Mouse (Mus musculus) lung, embryonic 16.5 days (tissue): ENCODE results near the gene Scaf1. TPM values are rescaled to one million over a fixed set of nuclear protein-coding genes. Genes with fewer than 3 reads are reported as not detected.
A peak's percentile ranks its signal among the peaks of the same experiment; 100 is the strongest.

Source experiments
- ATAC-seq: fragments of 200-750 bp; cut with Nextera tagmentation; 2 replicates; pipeline ENCODE4 v1.8.0; 2017; ENCODE audit warnings: low read depth, mild to moderate bottlenecking, moderate library complexity
- H3K27ac ChIP-seq: fragments of 300-500 bp; sonication (generic); 2 replicates; pipeline ENCODE4 v1.5.1; 2014; ENCODE audit warnings: mild to moderate bottlenecking, control low read depth, low read length
- H3K27me3 ChIP-seq: fragments of 300-500 bp; sonication (generic); 2 replicates; pipeline ENCODE4 v1.6.1; 2014; ENCODE audit warnings: low read depth, low read length, mixed read lengths; ENCODE audit not compliant: control insufficient read depth, insufficient read depth
- H3K36me3 ChIP-seq: fragments of 300-500 bp; sonication (generic); 2 replicates; pipeline ENCODE4 v1.6.1; 2014; ENCODE audit warnings: low read length; ENCODE audit not compliant: control insufficient read depth, insufficient read depth
- H3K4me1 ChIP-seq: fragments of 300-500 bp; sonication (generic); replicated peaks from 2 replicates; pipeline ENCODE4 v1.6.1; 2014; ENCODE audit warnings: low read length, mixed read lengths; ENCODE audit not compliant: control insufficient read depth, insufficient read depth
- H3K4me2 ChIP-seq: fragments of 300-500 bp; sonication (generic); 2 replicates; pipeline ENCODE4 v1.6.1; 2014; ENCODE audit warnings: low read depth, low read length, control low read depth
- H3K4me3 ChIP-seq: fragments of 300-500 bp; sonication (generic); 2 replicates; pipeline ENCODE4 v1.5.1; 2014; ENCODE audit warnings: mild to moderate bottlenecking, low read length, control low read depth
- H3K9ac ChIP-seq: fragments of 300-500 bp; sonication (generic); 2 replicates; pipeline ENCODE4 v1.6.1; 2014; ENCODE audit warnings: low read length, control low read depth
- H3K9me3 ChIP-seq: fragments of 300-500 bp; sonication (generic); 2 replicates; pipeline ENCODE4 v1.6.1; 2016; ENCODE audit warnings: low read length; ENCODE audit not compliant: control insufficient read depth
- WGBS: fragments of 180-500 bp; shearing (Covaris S2); extraction: QIAGEN DNeasy Blood & Tissue Kit; methylation state at CpG from one replicate; pipeline ENCODE4 v1.1.7; 2014; 5-methylcytosine and 5-hydroxymethylcytosine counted together
- polyA plus RNA-seq: library from polyadenylated mRNA; unstranded; fragments of >200 nt; fragmentation: Nextera tagmentation; extraction: Ambion mirVana; gene quantifications from 2 replicates; pipeline ENCODE4 v1.2.1, GENCODE M21; 2015

Gene Scaf1
- polyA plus RNA-seq, 1 experiment from 2014 or later = 30.7 TPM

DNA sequence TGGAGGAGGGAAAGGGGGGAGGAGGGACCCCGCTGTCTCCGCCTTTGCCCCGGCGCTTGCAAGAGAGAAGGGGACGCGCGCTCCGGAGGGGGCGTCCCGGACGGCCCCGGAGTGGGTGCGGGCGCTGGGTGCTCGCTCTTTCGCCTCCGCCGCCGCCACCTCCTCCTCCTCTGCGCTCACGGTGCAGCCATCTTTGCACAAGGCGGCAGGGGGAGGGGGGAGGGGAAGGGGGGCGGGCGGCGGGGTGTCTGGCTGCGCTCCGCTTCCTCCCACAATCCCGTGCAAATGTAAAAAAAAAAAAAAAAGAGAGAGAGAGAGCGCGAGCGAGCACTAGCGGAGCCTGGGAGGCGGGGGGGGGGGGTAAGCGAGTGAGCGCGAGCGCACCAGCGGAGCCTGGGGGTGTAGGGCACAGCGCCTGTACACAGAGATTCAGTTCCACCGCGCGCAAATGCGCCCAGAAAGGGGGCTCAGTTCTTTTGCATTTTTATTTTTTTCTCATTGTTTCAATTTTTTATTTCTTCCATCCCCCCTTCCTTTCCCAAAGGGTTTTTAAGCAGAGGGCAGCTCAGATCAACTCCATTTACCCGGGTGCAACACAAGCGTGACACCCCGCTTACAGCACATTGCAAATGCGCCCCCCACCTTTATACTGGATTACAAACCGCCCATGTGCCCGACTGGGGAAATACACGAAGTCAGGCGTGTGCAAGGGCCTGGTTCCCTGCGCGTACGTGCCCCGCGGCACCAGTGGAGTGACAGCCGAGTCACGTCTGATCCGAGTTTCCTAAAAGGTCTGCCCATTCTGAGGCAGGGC lies 37.2 kb upstream of the Scaf1 start:
- peaks cover 19% of the 10 kb centered on the region for H3K36me3 ChIP-seq
- H3K27ac ChIP-seq = peak overlapping the region; percentile 100
- ATAC-seq = peak; percentile 62
- peak overlapping the region; percentile 95 for H3K4me2 ChIP-seq
- peak overlapping the region; percentile 76 for H3K9ac ChIP-seq
- H3K4me1 ChIP-seq = peaks cover 19% of the 10 kb centered on the region
- no peaks in the 10 kb centered on the region for H3K27me3 ChIP-seq
- under 1% methylated on average over 22 of the region's 59 CpGs for WGBS
- H3K4me3 ChIP-seq = peak overlapping the region; percentile 90
- no peaks in the 10 kb centered on the region for H3K9me3 ChIP-seq

DNA sequence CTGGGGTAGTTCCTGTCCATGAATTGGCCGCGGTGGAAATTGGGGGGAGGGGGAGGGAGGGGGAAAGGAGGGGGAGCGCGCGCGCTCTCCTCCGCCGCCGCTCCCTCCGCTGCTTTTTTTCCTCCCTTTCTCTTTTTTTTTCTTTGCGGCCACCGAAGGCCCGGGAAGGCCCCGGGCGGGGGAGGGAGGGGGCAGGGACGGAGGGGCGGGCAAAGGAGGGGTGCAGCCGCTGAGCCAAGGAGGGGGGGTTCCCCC lies 36.6 kb upstream of the Scaf1 start, which contains the start of gene Prr12:
Gene Prr12 (minus strand): TSS at position 20 of the 255 bp plus-strand sequence.
- peak within 1 kb of the TSS; percentile 90 for H3K4me3 ChIP-seq
- no peak for ATAC-seq
- 0% methylated on average over 10 of the region's 18 CpGs for WGBS

DNA sequence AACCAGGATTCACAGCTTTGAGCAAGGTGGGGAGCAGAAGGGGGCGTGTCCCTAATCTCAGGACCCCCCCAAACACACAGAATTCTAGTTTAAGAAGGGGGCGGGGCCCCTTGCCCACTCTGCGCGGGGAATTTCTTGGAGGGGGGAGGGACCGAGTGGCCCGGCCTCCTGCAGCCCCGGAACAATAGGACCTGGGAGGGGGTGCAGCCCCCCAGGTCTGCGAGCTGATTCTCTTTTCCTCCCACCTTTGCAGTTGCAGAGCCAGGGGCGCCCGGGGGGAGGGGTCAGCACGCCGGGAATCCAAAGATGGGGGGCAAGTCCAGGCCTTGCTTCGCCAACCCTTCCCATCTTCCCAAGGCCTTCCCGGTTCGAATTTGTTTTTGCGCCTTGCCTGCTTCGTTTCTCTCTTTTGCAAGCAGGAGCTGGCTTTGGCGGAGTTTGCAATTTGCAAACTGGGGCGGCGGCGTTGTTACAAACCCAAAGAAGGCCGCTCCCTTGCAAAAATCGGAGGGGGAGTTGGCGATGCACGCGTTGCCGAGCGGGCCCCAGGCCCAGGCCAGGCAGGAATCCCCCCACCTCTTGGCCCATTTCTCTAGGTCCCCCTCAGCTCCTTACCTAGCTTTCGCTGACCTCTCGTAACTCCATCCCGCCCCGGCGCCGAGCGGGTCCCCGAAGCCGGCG lies 36.2 kb upstream of the Scaf1 start:
- Histone ChIP-seq H3K27ac (peak overlapping the region; percentile 100), H3K36me3 (peaks cover 29% of the 10 kb centered on the region), H3K9ac (peak overlapping the region; percentile 76), H3K27me3 (no peaks in the 10 kb centered on the region), H3K9me3 (no peaks in the 10 kb centered on the region), H3K4me1 (peaks cover 19% of the 10 kb centered on the region), H3K4me3 (peak overlapping the region; percentile 90), H3K4me2 (peak overlapping the region; percentile 95)
- WGBS = under 1% methylated on average over 38 of the region's 38 CpGs
- no peak for ATAC-seq

More for the DNA sequence above, 36.6 kb upstream of the Scaf1 start, which contains the start of gene Prr12:
- H3K9ac ChIP-seq = peak within 1 kb of the TSS; percentile 76
- H3K27ac ChIP-seq = peak within 1 kb of the TSS; percentile 100
- H3K36me3 ChIP-seq = peaks cover 24% of the 10 kb centered on the region
- H3K4me1 ChIP-seq = peaks cover 19% of the 10 kb centered on the region
- peak within 1 kb of the TSS; percentile 95 for H3K4me2 ChIP-seq
- no peaks in the 10 kb centered on the region for H3K27me3 ChIP-seq
- no peaks in the 10 kb centered on the region for H3K9me3 ChIP-seq

DNA sequence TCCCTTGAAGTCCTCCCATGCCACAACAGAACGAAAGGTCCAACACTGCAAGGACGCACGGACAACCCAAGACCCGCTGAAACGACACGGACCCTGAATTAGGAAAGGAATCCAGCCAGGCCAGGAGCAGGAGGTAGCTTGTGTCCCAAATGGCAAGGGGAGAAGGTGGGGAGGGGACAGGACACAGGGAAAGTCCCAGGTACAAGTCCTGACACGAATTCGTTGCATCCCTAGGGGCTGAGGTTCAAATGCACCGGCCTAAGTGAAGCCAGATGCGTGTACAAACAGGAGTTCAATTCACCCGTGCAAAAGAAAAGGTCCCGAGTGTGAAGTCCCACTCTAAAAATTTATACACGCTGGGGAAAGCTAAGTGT lies 35.4 kb upstream of the Scaf1 start:
- WGBS = 2% methylated on average over 13 of the region's 13 CpGs
- Histone ChIP-seq H3K4me1 (peaks cover 19% of the 10 kb centered on the region), H3K36me3 (peaks cover 33% of the 10 kb centered on the region), H3K27ac (peak overlapping the region; percentile 100), H3K27me3 (no peaks in the 10 kb centered on the region), H3K4me2 (peak overlapping the region; percentile 95), H3K9me3 (no peaks in the 10 kb centered on the region), H3K4me3 (peak overlapping the region; percentile 90), H3K9ac (peak overlapping the region; percentile 76)
- ATAC-seq = no peak

DNA sequence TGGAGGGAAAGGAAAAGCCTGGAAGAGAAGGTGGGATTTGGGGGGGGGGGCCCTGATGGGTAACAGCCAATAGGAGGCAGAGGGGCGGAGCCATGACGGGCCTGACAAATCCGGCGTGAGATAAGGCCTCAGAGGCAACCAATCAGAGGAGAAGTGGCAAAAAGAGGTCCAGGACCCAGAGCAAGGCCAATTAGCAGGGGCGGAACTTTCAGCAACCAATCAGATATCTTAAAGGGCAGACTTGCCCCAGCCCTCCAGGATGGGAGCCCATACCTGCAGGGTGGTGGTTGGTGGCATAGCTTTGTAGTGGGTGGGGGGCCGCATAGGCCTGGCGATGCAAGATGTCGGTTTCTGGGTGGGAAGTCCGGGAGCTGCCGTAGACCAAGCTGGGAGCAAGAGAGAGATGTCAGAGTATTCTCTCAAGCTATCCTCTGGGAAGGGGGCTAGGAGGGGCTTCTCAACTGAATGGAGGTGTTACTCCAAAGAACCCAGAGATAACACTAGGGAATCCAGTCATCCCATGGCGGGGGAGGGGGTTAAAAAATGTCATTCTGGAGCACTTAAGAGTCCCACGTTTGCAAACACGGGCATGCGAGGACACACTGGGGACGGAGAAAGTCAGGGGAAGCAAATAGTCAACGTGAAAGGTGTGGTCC lies 34.9 kb upstream of the Scaf1 start:
- peak overlapping the region; percentile 95 for H3K4me2 ChIP-seq
- peaks cover 19% of the 10 kb centered on the region for H3K4me1 ChIP-seq
- H3K9me3 ChIP-seq = no peaks in the 10 kb centered on the region
- 7% methylated on average over 16 of the region's 16 CpGs for WGBS
- peak overlapping the region; percentile 100 for H3K27ac ChIP-seq
- H3K36me3 ChIP-seq = peaks cover 38% of the 10 kb centered on the region
- peak overlapping the region; percentile 76 for H3K9ac ChIP-seq
- no peaks in the 10 kb centered on the region for H3K27me3 ChIP-seq
- H3K4me3 ChIP-seq = peak overlapping the region; percentile 90
- ATAC-seq = peak; percentile 14

DNA sequence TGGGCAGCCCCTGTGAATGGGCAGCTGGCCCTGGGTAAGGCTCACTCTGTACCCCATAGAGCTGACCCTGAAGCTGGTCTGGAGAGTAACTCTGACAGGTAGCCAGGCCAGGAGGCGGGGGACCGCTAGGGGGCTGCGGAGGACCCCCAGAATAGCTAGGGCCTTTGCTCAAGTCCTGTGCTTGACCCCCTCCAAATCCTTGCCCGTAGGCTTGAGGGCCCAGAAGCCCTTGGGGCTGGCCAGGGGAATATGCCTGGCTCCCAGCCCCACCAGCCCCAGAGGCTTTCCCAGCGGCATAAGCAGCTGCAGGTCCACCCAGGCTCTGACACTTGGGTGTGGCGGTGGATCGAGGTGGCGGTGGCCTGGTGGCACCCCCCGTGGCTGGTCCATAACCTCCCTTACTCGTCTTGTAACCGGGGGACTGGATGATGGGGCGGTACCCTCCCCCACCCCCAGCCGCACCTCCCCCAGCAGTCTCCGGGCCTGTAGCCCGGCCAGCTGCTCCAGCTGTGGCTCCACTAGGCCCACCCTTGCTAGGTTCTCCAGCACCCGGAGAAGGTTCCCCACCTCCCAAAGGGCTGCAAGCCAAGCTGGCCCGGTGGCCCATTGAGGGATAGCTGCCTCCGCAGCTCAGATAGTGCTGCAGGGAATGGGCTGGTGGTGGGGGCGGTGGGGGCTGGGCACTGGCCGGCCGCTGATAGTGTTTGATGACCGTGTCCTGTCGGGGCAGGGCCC lies 32.9 kb upstream of the Scaf1 start:
- ATAC-seq = no peak
- H3K36me3 ChIP-seq = peaks cover 53% of the 10 kb centered on the region
- H3K4me3 ChIP-seq = no peak overlapping the region
- H3K4me1 ChIP-seq = peaks cover 16% of the 10 kb centered on the region
- no peaks in the 10 kb centered on the region for H3K27me3 ChIP-seq
- WGBS = 84% methylated on average over 23 of the region's 23 CpGs
- no peaks in the 10 kb centered on the region for H3K9me3 ChIP-seq
- no peak overlapping the region for H3K27ac ChIP-seq
- no peak overlapping the region for H3K4me2 ChIP-seq
- no peak overlapping the region for H3K9ac ChIP-seq

DNA sequence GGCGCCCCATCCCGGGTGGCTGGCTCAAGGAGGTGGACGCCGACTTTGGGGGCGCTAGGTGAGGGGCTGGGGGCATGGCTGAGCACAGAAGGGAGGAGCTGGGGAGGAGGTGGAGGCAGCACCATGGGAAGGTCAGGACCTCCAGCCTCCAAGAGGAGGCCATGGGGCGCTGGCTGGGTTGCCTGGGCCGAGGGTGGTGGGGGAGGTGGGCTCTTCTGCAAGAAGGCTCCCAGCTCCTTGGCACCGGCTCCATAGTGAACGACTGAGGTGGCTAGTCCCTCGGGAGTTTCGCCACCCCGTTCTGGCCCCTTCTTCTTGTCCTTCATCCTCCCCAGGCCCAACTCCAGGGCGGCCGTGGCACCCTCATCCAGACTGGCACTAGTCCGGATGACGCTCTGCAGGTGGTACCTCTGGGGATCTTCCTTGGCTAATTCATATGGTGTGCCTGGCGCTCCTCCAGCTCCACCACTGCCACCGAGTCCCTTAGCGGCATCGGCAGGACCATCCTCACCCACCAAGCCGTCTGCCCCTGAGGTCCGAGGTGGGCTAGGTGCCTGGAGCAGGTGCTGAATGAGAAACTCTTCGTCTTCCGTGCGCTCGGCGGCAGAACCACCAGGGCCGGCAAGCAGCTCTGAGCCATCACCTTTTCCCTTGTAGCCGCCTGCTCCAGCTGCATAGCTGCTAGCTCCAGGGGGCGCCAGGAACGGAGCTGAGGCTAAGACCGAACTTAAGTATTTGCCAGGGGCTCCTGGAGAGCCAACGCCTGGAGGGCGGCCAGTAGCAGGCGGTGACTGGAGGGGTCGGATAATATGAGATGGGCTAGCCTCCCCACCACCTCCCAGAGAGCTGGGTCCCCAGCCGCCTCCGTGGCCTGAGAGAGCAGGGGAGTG lies 32.1 kb upstream of the Scaf1 start:
- Histone ChIP-seq H3K9me3 (no peaks in the 10 kb centered on the region), H3K4me1 (peaks cover 16% of the 10 kb centered on the region), H3K4me3 (no peak overlapping the region), H3K27me3 (no peaks in the 10 kb centered on the region), H3K36me3 (peaks cover 58% of the 10 kb centered on the region), H3K27ac (no peak overlapping the region), H3K9ac (no peak overlapping the region), H3K4me2 (no peak overlapping the region)
- 88% methylated on average over 38 of the region's 38 CpGs for WGBS
- ATAC-seq = no peak

DNA sequence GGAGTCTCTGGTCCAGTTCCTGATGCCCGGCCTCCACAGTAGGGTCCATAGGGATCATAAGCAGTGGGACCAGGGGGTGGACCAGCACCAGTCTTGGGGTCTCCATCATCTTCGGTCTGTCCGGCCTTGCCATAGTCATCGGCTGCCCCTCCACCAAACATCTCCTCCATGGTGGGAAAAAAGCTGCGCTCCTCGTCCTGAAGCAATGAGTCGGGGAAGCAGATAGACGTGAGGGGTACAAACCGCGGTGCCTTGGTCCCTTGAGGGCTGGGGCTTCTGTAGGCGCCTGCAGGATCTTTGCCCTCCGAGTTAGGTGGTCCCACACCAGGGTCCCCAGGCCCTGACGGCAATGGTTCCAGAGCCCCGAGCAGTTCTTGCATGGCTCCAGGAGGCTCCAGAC lies 31.3 kb upstream of the Scaf1 start:
- H3K4me3 ChIP-seq = no peak overlapping the region
- no peak overlapping the region for H3K27ac ChIP-seq
- peaks cover 16% of the 10 kb centered on the region for H3K4me1 ChIP-seq
- H3K4me2 ChIP-seq = no peak overlapping the region
- no peaks in the 10 kb centered on the region for H3K27me3 ChIP-seq
- WGBS = 97% methylated on average over 14 of the region's 14 CpGs
- H3K9me3 ChIP-seq = no peaks in the 10 kb centered on the region
- no peak overlapping the region for H3K9ac ChIP-seq
- no peak for ATAC-seq
- peaks cover 65% of the 10 kb centered on the region for H3K36me3 ChIP-seq
